Mouse (Mus musculus) heart, postnatal 14 days (tissue): Measurements from ENCODE around the gene Zbtb48. TPM values are rescaled to one million over a fixed set of nuclear protein-coding genes. Genes with fewer than 3 reads are reported as not detected.
A peak's percentile ranks its signal among the peaks of the same experiment; 100 is the strongest.

Source experiments
- DNase-seq, 2 experiments: peaks; one replicate each; pipeline ENCODE4 v3.0.0; 2021 to 2022
- intact Hi-C: fragments of 180-260 bp; cut with DNase I; formaldehyde crosslinking; loops from one replicate; pipeline ENCODE4 v1.15.1; 2025
- total RNA-seq, 2 experiments: library from RNA; stranded (reverse); gene quantifications; 2 replicates each; pipeline ENCODE4 v1.2.3; 2021

Gene Zbtb48
- total RNA-seq, 2 experiments from 2014 or later: 4.7 to 7.5 TPM

GRCm38 (mm10) chr4:151983560-151983959, 43.9 kb downstream of the Zbtb48 start:
- intact Hi-C loops: loop anchor here (5.0 to 10.0 kb wide), 2 partner anchors 114 to 301 kb away; no protein-coding TSS in a partner anchor
- no peak for DNase-seq

GRCm38 (mm10) chr4:151983043-151983442, 44.4 kb downstream of the Zbtb48 start:
- DNase-seq: no peak
- intact Hi-C loops: loop anchor here (5.0 to 10.0 kb wide), 2 partner anchors 114 to 302 kb away; no protein-coding TSS in a partner anchor

GRCm38 (mm10) chr4:151981363-151981762, 46.1 kb downstream of the Zbtb48 start:
- DNase-seq: peak; percentile 81 to 90
- intact Hi-C loops: loop anchor here (2.0 to 10.0 kb wide), 5 partner anchors 25 to 303 kb away; partner anchors contain the start of genes Nol9 and Tas1r1

GRCm38 (mm10) chr4:151980699-151981098, 46.8 kb downstream of the Zbtb48 start:
- DNase-seq: no peak
- intact Hi-C loops: loop anchor here (2.0 to 10.0 kb wide), 5 partner anchors 26 to 304 kb away; partner anchors contain the start of genes Nol9 and Tas1r1

GRCm38 (mm10) chr4:151977748-151978147, 49.7 kb downstream of the Zbtb48 start:
- peak; percentile 86 to 93 for DNase-seq
- intact Hi-C loops: no loop called here

- intact Hi-C loops: no loop called here
- DNase-seq: peak in 1 of 2 experiments; percentile 38
Measured at GRCm38 (mm10) chr4:151975441-151975840, 52.0 kb downstream of the Zbtb48 start.

- peak in 1 of 2 experiments; percentile 53 for DNase-seq
- intact Hi-C loops: no loop called here
Measured at GRCm38 (mm10) chr4:151972221-151972967, 55.1 kb downstream of the Zbtb48 start.

Other genes starting within 250 kb of the Zbtb48 start
- 100 to 1,000 TPM; 193 to 199 TPM for gene Camta1, start 165.8 kb downstream of the Zbtb48 start, total RNA-seq
- gene Dnajc11, start 94.0 kb downstream of the Zbtb48 start, total RNA-seq: 100 to 1,000 TPM in 1 of 2 experiments, 10 to 100 TPM in 1; 94.7 to 103 TPM
- 10 to 100 TPM; 13.9 to 14.5 TPM for gene Thap3, start 38.7 kb downstream of the Zbtb48 start, total RNA-seq
- gene Phf13, start 31.4 kb downstream of the Zbtb48 start, total RNA-seq: 1 to 10 TPM; 7.6 to 8.5 TPM
- 10 to 100 TPM; 53.0 to 56.9 TPM for gene Klhl21, start 18.9 kb downstream of the Zbtb48 start, total RNA-seq
- gene Tas1r1, start 10.9 kb upstream of the Zbtb48 start, total RNA-seq: under 1 TPM in 1 of 2 experiments, not detected in 1; 0.07 TPM
- 10 to 100 TPM; 10.5 to 10.9 TPM for gene Nol9, start 11.7 kb upstream of the Zbtb48 start, total RNA-seq
- gene Plekhg5, start 44.8 kb upstream of the Zbtb48 start, total RNA-seq: 10 to 100 TPM; 27.0 to 28.9 TPM
- 1 to 10 TPM; 4.0 to 6.7 TPM for gene Tnfrsf25, start 88.3 kb upstream of the Zbtb48 start, total RNA-seq
- gene Espn, start 124.7 kb upstream of the Zbtb48 start, total RNA-seq: 1 to 10 TPM; 1.4 to 2.0 TPM
- not detected for gene Hes2, start 131.2 kb upstream of the Zbtb48 start, total RNA-seq
- 10 to 100 TPM; 37.3 to 39.3 TPM for gene Acot7, start 150.5 kb upstream of the Zbtb48 start, total RNA-seq
- 10 to 100 TPM; 19.9 to 20.6 TPM for gene Gpr153, start 246.6 kb upstream of the Zbtb48 start, total RNA-seq